Mouse (Mus musculus): Measurements from ENCODE around the gene Gm20517.

DNA sequence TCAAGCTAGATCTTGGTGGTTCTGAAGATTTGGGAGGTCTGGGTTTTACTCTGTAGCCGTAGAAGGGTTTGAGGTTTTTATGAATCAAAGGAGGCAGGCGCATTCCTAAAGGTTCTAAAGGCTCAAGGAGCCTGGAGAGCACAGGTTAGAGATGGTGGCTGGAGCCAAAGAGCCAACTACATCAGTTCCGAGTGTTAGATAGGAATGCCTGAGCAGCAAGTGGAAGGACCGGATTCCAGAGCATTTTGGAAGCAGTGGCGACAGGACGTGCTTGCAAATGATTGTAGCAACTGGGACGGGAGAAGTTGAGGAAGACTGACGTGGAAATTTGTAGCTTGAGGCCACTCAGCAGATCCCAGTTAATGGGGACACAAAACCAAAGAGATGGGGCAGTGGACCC lies 37.4 kb upstream of the Gm20517 start:
- TF ChIP-seq CTCF (IDR thresholded peaks at IDR 0.05; ENCODE audit: low read depth, low read length) (no peak), POLR2A (IDR thresholded peaks at IDR 0.05; ENCODE audit: extremely low read depth, insufficient read depth, low read length) (no peak)

Data from liver, adult 2 months (tissue).